Mouse (Mus musculus) neural tube, embryonic 11.5 days (tissue): Measurements from ENCODE around the gene Itga9. TPM values are rescaled to one million over a fixed set of nuclear protein-coding genes. Genes with fewer than 3 reads are reported as not detected.
A peak's percentile ranks its signal among the peaks of the same experiment; 100 is the strongest.

Source experiments
- ATAC-seq: fragments of 200-750 bp; cut with Nextera tagmentation; 2 replicates; pipeline ENCODE4 v1.8.0; 2017; ENCODE audit warnings: moderate number of reproducible peaks, mild to moderate bottlenecking, moderate TSS enrichment, moderate library complexity; ENCODE audit not compliant: insufficient read depth, low FRiP score, low TSS enrichment
- DNase-seq: peaks from one replicate; pipeline ENCODE4 v3.0.0-alpha.2; 2015; ENCODE audit warnings: low spot score
- H3K27ac ChIP-seq: fragments of 300-500 bp; sonication (generic); 2 replicates; pipeline ENCODE4 v1.5.1; 2014; ENCODE audit warnings: low read depth, mild to moderate bottlenecking, low read length
- H3K27me3 ChIP-seq: fragments of 300-500 bp; sonication (generic); 2 replicates; pipeline ENCODE4 v1.6.1; 2014; ENCODE audit warnings: mild to moderate bottlenecking, low read length, mixed read lengths; ENCODE audit not compliant: control insufficient read depth, insufficient read depth
- H3K36me3 ChIP-seq: fragments of 300-500 bp; sonication (generic); 2 replicates; pipeline ENCODE4 v1.6.1; 2014; ENCODE audit warnings: mild to moderate bottlenecking, low read length, moderate library complexity, mixed read lengths; ENCODE audit not compliant: control insufficient read depth, insufficient read depth
- H3K4me1 ChIP-seq: fragments of 300-500 bp; sonication (generic); 2 replicates; pipeline ENCODE4 v1.6.1; 2014; ENCODE audit warnings: low read length, mixed read lengths; ENCODE audit not compliant: control insufficient read depth, insufficient read depth
- H3K4me2 ChIP-seq: fragments of 300-500 bp; sonication (generic); 2 replicates; pipeline ENCODE4 v1.6.1; 2014; ENCODE audit warnings: low read depth, mild to moderate bottlenecking, moderate library complexity
- H3K4me3 ChIP-seq: fragments of 300-500 bp; sonication (generic); 2 replicates; pipeline ENCODE4 v1.5.1; 2014; ENCODE audit warnings: low read depth, low read length
- H3K9ac ChIP-seq: fragments of 300-500 bp; sonication (generic); 2 replicates; pipeline ENCODE4 v1.6.1; 2014; ENCODE audit warnings: mild to moderate bottlenecking, low read length
- H3K9me3 ChIP-seq: fragments of 300-500 bp; sonication (generic); 2 replicates; pipeline ENCODE4 v1.6.1; 2016; ENCODE audit warnings: low read length; ENCODE audit not compliant: control insufficient read depth
- WGBS: fragments of 180-500 bp; shearing (Covaris S2); extraction: QIAGEN DNeasy Blood & Tissue Kit; methylation state at CpG from one replicate; pipeline ENCODE4 v1.1.7; 2014; 5-methylcytosine and 5-hydroxymethylcytosine counted together
- polyA plus RNA-seq: library from polyadenylated mRNA; unstranded; fragments of >200 nt; fragmentation: Nextera tagmentation; extraction: Ambion mirVana; gene quantifications from 2 replicates; pipeline ENCODE4 v1.2.1, GENCODE M21; 2014

Itga9 gene
- polyA plus RNA-seq, 1 experiment from 2014 or later: 8.2 TPM

DNA sequence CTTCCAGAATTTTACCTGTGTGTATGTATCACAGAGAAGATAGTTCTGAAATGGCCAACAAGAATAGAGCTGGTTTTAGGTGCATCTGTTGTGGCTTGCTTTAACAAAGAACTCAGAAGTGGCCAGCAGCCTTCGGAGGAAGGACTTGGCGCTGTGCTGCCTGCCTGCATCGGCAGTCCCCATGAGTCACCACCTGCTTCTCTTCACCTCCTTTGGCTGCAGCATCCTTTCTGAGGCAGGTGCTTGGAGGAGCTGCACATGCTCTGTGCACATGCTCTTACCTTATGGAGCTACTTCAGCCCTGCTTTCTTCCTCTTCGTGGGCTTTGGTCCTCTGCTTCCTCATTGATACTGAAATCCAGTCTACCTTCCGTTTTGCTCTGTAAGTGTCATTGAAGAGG is 31.6 kb upstream of the Itga9 start:
- Histone ChIP-seq H3K4me2 (no peak overlapping the region), H3K4me1 (no peaks in the 10 kb centered on the region), H3K9ac (no peak overlapping the region), H3K4me3 (no peak overlapping the region), H3K27ac (no peak overlapping the region), H3K36me3 (peaks cover 7% of the 10 kb centered on the region), H3K27me3 (no peaks in the 10 kb centered on the region), H3K9me3 (no peaks in the 10 kb centered on the region)
- WGBS: 95% methylated on average over 5 of the region's 5 CpGs
- DNase-seq (no peak), ATAC-seq (no peak)

DNA sequence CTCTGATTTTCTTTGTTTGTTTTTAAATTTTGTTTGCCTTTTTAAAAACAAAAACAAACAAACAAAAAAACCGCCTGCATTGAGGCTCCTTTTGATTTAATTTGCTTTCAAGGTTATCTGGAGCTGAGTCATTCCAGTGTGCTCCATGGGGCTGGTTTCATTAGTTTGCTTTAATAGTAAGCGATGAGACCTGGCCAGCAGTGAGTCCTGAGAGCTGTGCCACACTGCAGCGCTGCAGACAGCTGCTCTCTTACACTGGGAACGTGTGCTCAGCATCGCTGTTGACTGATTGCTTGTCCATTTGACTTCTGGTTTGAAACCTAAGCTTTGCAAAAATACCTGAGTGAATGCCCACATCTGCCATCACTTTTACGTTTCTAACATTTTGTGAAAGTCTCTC is 26.1 kb upstream of the Itga9 start:
- H3K9ac ChIP-seq: no peak overlapping the region
- no peak overlapping the region for H3K27ac ChIP-seq
- no peaks in the 10 kb centered on the region for H3K9me3 ChIP-seq
- H3K4me3 ChIP-seq: no peak overlapping the region
- no peak overlapping the region for H3K4me2 ChIP-seq
- DNase-seq (no peak), ATAC-seq (no peak)
- 82% methylated on average over 6 of the region's 6 CpGs for WGBS
- peaks cover 6% of the 10 kb centered on the region for H3K36me3 ChIP-seq
- H3K4me1 ChIP-seq: no peaks in the 10 kb centered on the region
- no peaks in the 10 kb centered on the region for H3K27me3 ChIP-seq

DNA sequence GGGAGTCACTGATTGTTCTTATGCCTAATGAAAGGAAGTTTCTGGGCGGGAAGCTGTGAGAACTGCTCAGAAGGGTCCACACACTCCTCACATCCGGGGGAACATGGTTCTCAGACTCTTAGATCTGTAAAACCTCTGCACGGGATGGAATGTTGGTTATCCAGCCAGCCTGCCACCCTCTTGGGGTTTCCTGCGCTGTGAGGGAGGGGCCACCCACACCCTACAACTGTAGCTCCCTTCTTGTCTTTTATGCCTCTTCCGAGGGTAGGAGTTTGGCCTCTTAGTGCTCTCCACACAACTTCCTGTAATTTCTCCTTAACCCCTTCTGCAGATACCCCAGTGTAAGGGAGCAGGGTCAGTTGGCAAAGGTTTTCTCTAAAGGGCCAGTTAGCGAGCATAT is 23.7 kb upstream of the Itga9 start:
- Histone ChIP-seq H3K27ac (no peak overlapping the region), H3K36me3 (peaks cover 4% of the 10 kb centered on the region), H3K4me2 (no peak overlapping the region), H3K9ac (no peak overlapping the region), H3K4me3 (no peak overlapping the region), H3K27me3 (no peaks in the 10 kb centered on the region), H3K9me3 (no peaks in the 10 kb centered on the region), H3K4me1 (no peaks in the 10 kb centered on the region)
- ATAC-seq: no peak
- DNase-seq: no peak
- 81% methylated on average over 6 of the region's 6 CpGs for WGBS

DNA sequence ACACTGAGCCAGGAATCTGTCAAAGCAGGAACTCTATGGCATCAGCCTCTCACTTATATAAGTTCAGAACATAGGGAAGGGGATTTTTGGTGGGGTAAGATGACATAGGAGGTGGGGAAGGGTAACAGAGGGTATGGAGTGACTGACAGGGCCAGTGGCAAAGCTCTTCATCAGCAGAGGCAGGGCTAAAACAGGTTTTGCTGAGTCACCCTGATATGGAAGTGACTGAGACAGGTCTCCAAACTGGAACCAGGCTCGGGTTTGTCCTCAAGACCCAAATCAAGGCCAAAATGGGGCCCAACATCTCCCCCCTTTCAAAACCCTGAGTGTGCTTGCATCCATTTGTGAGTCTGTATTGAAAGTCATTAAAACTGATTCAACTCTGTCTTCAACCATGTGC is 21.7 kb upstream of the Itga9 start:
- DNase-seq (no peak), ATAC-seq (no peak)
- no peak overlapping the region for H3K4me3 ChIP-seq
- H3K27ac ChIP-seq: no peak overlapping the region
- no peak overlapping the region for H3K4me2 ChIP-seq
- no peaks in the 10 kb centered on the region for H3K27me3 ChIP-seq
- no peaks in the 10 kb centered on the region for H3K9me3 ChIP-seq
- 88% methylated on average over 1 of the region's 1 CpGs for WGBS
- no peak overlapping the region for H3K9ac ChIP-seq
- H3K36me3 ChIP-seq: peaks cover 4% of the 10 kb centered on the region; the same call in 1 of the 2 replicates
- H3K4me1 ChIP-seq: no peaks in the 10 kb centered on the region

DNA sequence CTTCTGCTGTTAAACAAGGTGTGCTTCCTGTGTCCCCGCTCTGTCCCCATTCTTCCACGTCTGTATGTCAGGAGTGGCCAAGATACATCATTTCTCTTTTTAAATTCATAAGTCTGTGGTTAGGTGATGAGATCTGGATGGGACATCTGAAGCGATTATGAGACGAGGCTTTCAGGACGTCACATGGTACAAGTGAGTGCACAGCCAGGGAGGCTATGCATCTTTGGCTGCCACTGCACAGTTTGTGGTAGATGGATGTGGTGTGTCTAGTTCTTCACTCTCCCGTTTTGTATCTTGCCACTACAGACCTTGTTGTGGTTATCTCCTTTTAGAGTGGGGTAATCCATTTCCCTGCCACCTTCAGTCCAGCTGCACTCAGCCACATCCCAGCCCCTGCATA is 20.5 kb upstream of the Itga9 start:
- no peak overlapping the region for H3K4me2 ChIP-seq
- H3K9me3 ChIP-seq: no peaks in the 10 kb centered on the region
- ATAC-seq (no peak), DNase-seq (no peak)
- no peak overlapping the region for H3K4me3 ChIP-seq
- no peaks in the 10 kb centered on the region for H3K27me3 ChIP-seq
- WGBS: 82% methylated on average over 6 of the region's 6 CpGs
- no peak overlapping the region for H3K27ac ChIP-seq
- H3K4me1 ChIP-seq: no peaks in the 10 kb centered on the region; the same call in 1 of the 2 replicates
- H3K36me3 ChIP-seq: peaks cover 4% of the 10 kb centered on the region; the same call in 1 of the 2 replicates
- H3K9ac ChIP-seq: no peak overlapping the region

DNA sequence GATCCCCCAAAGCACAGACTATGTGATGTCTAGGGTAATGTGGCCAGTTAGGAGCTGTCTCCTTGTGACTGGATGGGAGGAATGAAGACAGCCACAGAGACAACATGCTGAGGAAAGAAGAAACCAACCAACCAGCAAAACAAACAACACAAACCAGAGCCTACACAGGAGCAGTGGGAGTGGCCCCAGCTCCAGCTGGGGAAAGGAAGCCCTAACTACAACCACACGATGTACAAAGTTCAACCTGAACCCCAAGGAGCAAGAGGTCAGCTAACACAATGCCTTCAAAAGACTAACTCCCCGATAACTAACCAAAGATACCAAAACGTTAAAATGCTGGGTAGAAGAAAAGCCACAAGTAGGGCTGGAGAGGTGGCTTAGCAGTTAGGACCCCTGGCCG is 19.4 kb upstream of the Itga9 start:
- Histone ChIP-seq H3K4me3 (no peak overlapping the region), H3K27me3 (no peaks in the 10 kb centered on the region)
- 68% methylated on average over 4 of the region's 4 CpGs for WGBS

DNA sequence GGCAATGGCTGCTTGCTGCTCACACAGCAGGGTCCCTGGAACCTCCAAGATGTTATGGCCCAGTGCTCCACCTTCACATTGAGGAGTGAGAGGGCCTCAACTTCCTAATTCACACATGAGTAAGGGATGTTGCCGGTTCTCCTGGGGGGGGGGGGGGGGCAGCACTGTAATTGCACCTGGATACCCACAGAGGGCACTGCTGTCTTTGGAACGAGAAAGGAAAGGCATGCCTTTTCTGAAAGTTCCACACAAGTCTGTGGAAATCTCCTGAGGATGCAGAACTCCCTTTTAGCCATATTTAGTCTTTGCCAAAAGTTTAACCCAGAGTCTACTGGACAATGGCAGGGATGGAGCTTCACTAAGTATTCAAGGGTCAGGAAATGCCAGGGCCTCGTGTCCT is 17.2 kb upstream of the Itga9 start:
- H3K4me3 ChIP-seq: no peak overlapping the region
- no peaks in the 10 kb centered on the region; the same call in 1 of the 2 replicates for H3K4me1 ChIP-seq
- peak; percentile 36 for DNase-seq
- no peak overlapping the region for H3K9ac ChIP-seq
- H3K36me3 ChIP-seq: no peaks in the 10 kb centered on the region
- ATAC-seq: no peak
- H3K4me2 ChIP-seq: no peak overlapping the region
- H3K9me3 ChIP-seq: no peaks in the 10 kb centered on the region
- no peaks in the 10 kb centered on the region for H3K27me3 ChIP-seq
- 44% methylated on average over 3 of the region's 3 CpGs for WGBS
- no peak overlapping the region for H3K27ac ChIP-seq

More for the DNA sequence above, 19.4 kb upstream of the Itga9 start:
- ATAC-seq (no peak), DNase-seq (no peak)
- Histone ChIP-seq H3K9me3 (no peaks in the 10 kb centered on the region), H3K27ac (no peak overlapping the region), H3K4me2 (no peak overlapping the region), H3K36me3 (peaks cover 4% of the 10 kb centered on the region; the same call in 1 of the 2 replicates), H3K9ac (no peak overlapping the region), H3K4me1 (no peaks in the 10 kb centered on the region; the same call in 1 of the 2 replicates)

DNA sequence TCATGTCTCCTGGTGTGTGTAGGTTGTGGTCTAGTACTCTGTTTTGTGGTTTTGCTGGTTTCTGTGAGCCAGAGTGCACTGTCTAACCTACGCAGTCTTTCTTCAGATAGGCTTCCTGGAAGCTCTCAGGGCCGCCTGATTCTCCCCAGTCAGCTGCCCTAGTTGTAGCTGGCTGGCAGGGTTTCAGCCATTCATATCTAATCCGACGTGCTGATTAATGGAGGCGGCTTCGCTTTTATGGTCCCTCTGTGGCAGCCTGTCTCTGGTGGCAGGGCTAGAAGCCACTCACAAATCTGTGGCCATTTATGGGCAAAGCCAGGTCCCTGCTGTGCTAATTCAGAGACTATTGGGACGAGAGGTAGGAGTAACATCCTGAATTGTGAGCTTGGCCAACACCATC is 16.3 kb upstream of the Itga9 start:
- 0 out of 2 replicates have a peak, but pooled peaks have one; percentile 4 for ATAC-seq
- H3K36me3 ChIP-seq: no peaks in the 10 kb centered on the region
- no peaks in the 10 kb centered on the region for H3K27me3 ChIP-seq
- no peak overlapping the region for H3K4me2 ChIP-seq
- H3K9ac ChIP-seq: no peak overlapping the region
- H3K27ac ChIP-seq: no peak overlapping the region
- DNase-seq: peak; percentile 31
- WGBS: 46% methylated on average over 7 of the region's 7 CpGs
- H3K4me1 ChIP-seq: no peaks in the 10 kb centered on the region; the same call in 1 of the 2 replicates
- no peak overlapping the region for H3K4me3 ChIP-seq
- H3K9me3 ChIP-seq: no peaks in the 10 kb centered on the region

DNA sequence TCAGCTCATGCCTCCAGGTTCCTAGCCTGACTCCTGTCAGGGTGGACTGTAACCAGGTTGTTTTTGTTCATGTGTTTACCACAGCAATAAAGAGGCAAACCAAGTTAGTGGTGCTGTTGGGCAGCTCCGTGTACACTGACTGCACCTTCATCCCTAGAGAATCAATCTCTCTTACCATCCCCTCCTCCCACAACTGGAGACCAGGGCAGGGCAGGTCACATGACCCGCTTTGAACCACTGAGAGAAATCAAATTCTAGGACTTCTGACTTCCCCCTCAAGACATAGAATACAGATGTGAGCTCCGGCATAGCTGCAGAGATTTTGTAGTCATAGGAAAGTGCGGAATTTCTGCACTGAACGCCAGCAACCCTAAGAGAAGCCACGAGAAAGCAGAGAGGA is 14.9 kb upstream of the Itga9 start:
- Histone ChIP-seq H3K4me3 (no peak overlapping the region), H3K4me1 (no peaks in the 10 kb centered on the region; the same call in 1 of the 2 replicates), H3K9ac (no peak overlapping the region), H3K27ac (no peak overlapping the region), H3K9me3 (no peaks in the 10 kb centered on the region), H3K27me3 (no peaks in the 10 kb centered on the region), H3K4me2 (no peak overlapping the region), H3K36me3 (no peaks in the 10 kb centered on the region)
- 79% methylated on average over 6 of the region's 6 CpGs for WGBS
- DNase-seq (no peak), ATAC-seq (no peak)
